Mouse (Mus musculus): ENCODE results near the gene Coq6. TPM values are rescaled to one million over a fixed set of nuclear protein-coding genes. Genes with fewer than 3 reads are reported as not detected.

The Coq6 gene
- polyA plus RNA-seq, 1 experiment = 31.8 TPM

- 94% methylated on average over 4 of the region's 4 CpGs for WGBS
- TF ChIP-seq CTCF (IDR thresholded peaks at IDR 0.05; ENCODE audit: insufficient read depth, low read length) = no peak
- no peak for TF ChIP-seq POLR2A (IDR thresholded peaks at IDR 0.05; ENCODE audit: borderline replicate concordance, extremely low read depth, low read depth, low read length)
- Histone ChIP-seq H3K4me3 (replicated peaks; ENCODE audit: extremely low read depth, low read depth, low read length) (no peak overlapping the region), H3K4me1 (ENCODE audit: control insufficient read depth, insufficient read depth, low read length) (peaks cover 5% of the 10 kb centered on the region; the same call in 1 of the 2 replicates)
- DNase-seq = no peak
Observed at GRCm38 (mm10) chr12:84392681-84393080, 31.2 kb downstream of the Coq6 start.

- TF ChIP-seq CTCF (IDR thresholded peaks at IDR 0.05; ENCODE audit: insufficient read depth, low read length) (no peak), POLR2A (IDR thresholded peaks at IDR 0.05; ENCODE audit: borderline replicate concordance, extremely low read depth, low read depth, low read length) (no peak)
- H3K4me1 ChIP-seq (ENCODE audit: control insufficient read depth, insufficient read depth, low read length) = no peaks in the 10 kb centered on the region
- no peak for DNase-seq
- H3K4me3 ChIP-seq (replicated peaks; ENCODE audit: extremely low read depth, low read depth, low read length) = no peak overlapping the region
- 83% methylated on average over 5 of the region's 5 CpGs for WGBS
Observed at GRCm38 (mm10) chr12:84393847-84394246, 32.4 kb downstream of the Coq6 start.

- DNase-seq = no peak
- TF ChIP-seq CTCF (IDR thresholded peaks at IDR 0.05; ENCODE audit: insufficient read depth, low read length) (no peak), POLR2A (IDR thresholded peaks at IDR 0.05; ENCODE audit: borderline replicate concordance, extremely low read depth, low read depth, low read length) (no peak)
- WGBS = 85% methylated on average over 14 of the region's 14 CpGs
- no peak overlapping the region for H3K4me3 ChIP-seq (replicated peaks; ENCODE audit: extremely low read depth, low read depth, low read length)
- H3K4me1 ChIP-seq (ENCODE audit: control insufficient read depth, insufficient read depth, low read length) = no peaks in the 10 kb centered on the region
Observed at GRCm38 (mm10) chr12:84396947-84397679, 35.7 kb downstream of the Coq6 start.

- H3K4me3 ChIP-seq (replicated peaks; ENCODE audit: extremely low read depth, low read depth, low read length) = no peak overlapping the region
- H3K4me1 ChIP-seq (ENCODE audit: control insufficient read depth, insufficient read depth, low read length) = no peaks in the 10 kb centered on the region
- no peak for DNase-seq
- TF ChIP-seq CTCF (IDR thresholded peaks at IDR 0.05; ENCODE audit: insufficient read depth, low read length) = no peak
- TF ChIP-seq POLR2A (IDR thresholded peaks at IDR 0.05; ENCODE audit: borderline replicate concordance, extremely low read depth, low read depth, low read length) = no peak
Observed at GRCm38 (mm10) chr12:84397685-84398084, 36.2 kb downstream of the Coq6 start.

- TF ChIP-seq POLR2A (IDR thresholded peaks at IDR 0.05; ENCODE audit: borderline replicate concordance, extremely low read depth, low read depth, low read length) = no peak
- no peak for TF ChIP-seq CTCF (IDR thresholded peaks at IDR 0.05; ENCODE audit: insufficient read depth, low read length)
- no peak for DNase-seq
- Histone ChIP-seq H3K4me3 (replicated peaks; ENCODE audit: extremely low read depth, low read depth, low read length) (no peak overlapping the region), H3K4me1 (ENCODE audit: control insufficient read depth, insufficient read depth, low read length) (no peaks in the 10 kb centered on the region)
- 78% methylated on average over 5 of the region's 5 CpGs for WGBS
Observed at GRCm38 (mm10) chr12:84398629-84399028, 37.2 kb downstream of the Coq6 start.

- no peak for TF ChIP-seq CTCF (IDR thresholded peaks at IDR 0.05; ENCODE audit: insufficient read depth, low read length)
- TF ChIP-seq POLR2A (IDR thresholded peaks at IDR 0.05; ENCODE audit: borderline replicate concordance, extremely low read depth, low read depth, low read length) = no peak
- no peak for DNase-seq
- H3K4me3 ChIP-seq (replicated peaks; ENCODE audit: extremely low read depth, low read depth, low read length) = no peak overlapping the region
- 74% methylated on average over 9 of the region's 9 CpGs for WGBS
- no peaks in the 10 kb centered on the region for H3K4me1 ChIP-seq (ENCODE audit: control insufficient read depth, insufficient read depth, low read length)
Observed at GRCm38 (mm10) chr12:84399135-84399534, 37.7 kb downstream of the Coq6 start.

- no peak for TF ChIP-seq CTCF (IDR thresholded peaks at IDR 0.05; ENCODE audit: insufficient read depth, low read length)
- TF ChIP-seq POLR2A (IDR thresholded peaks at IDR 0.05; ENCODE audit: borderline replicate concordance, extremely low read depth, low read depth, low read length) = no peak
- Histone ChIP-seq H3K4me3 (replicated peaks; ENCODE audit: extremely low read depth, low read depth, low read length) (no peak overlapping the region), H3K4me1 (ENCODE audit: control insufficient read depth, insufficient read depth, low read length) (no peaks in the 10 kb centered on the region)
- 67% methylated on average over 9 of the region's 9 CpGs for WGBS
- DNase-seq = no peak
Observed at GRCm38 (mm10) chr12:84399663-84400062, 38.2 kb downstream of the Coq6 start.

GRCm38 (mm10) chr12:84400068-84400467 is 38.6 kb downstream of the Coq6 start:
- Histone ChIP-seq H3K4me1 (ENCODE audit: control insufficient read depth, insufficient read depth, low read length) (no peaks in the 10 kb centered on the region), H3K4me3 (replicated peaks; ENCODE audit: extremely low read depth, low read depth, low read length) (no peak overlapping the region)
- TF ChIP-seq CTCF (IDR thresholded peaks at IDR 0.05; ENCODE audit: insufficient read depth, low read length) = no peak
- TF ChIP-seq POLR2A (IDR thresholded peaks at IDR 0.05; ENCODE audit: borderline replicate concordance, extremely low read depth, low read depth, low read length) = no peak
- WGBS = 81% methylated on average over 3 of the region's 3 CpGs
- no peak for DNase-seq

GRCm38 (mm10) chr12:84400653-84401052 is 39.2 kb downstream of the Coq6 start:
- H3K4me1 ChIP-seq (ENCODE audit: control insufficient read depth, insufficient read depth, low read length) = no peaks in the 10 kb centered on the region
- no peak for TF ChIP-seq POLR2A (IDR thresholded peaks at IDR 0.05; ENCODE audit: borderline replicate concordance, extremely low read depth, low read depth, low read length)
- TF ChIP-seq CTCF (IDR thresholded peaks at IDR 0.05; ENCODE audit: insufficient read depth, low read length) = no peak
- DNase-seq = no peak
- 48% methylated on average over 3 of the region's 3 CpGs for WGBS
- no peak overlapping the region for H3K4me3 ChIP-seq (replicated peaks; ENCODE audit: extremely low read depth, low read depth, low read length)

- Histone ChIP-seq H3K4me1 (ENCODE audit: control insufficient read depth, insufficient read depth, low read length) (peaks cover 2% of the 10 kb centered on the region), H3K4me3 (replicated peaks; ENCODE audit: extremely low read depth, low read depth, low read length) (no peak overlapping the region)
- WGBS = 73% methylated on average over 9 of the region's 9 CpGs
- no peak for DNase-seq
- TF ChIP-seq CTCF (IDR thresholded peaks at IDR 0.05; ENCODE audit: insufficient read depth, low read length) (no peak), POLR2A (IDR thresholded peaks at IDR 0.05; ENCODE audit: borderline replicate concordance, extremely low read depth, low read depth, low read length) (no peak)
Observed at GRCm38 (mm10) chr12:84402923-84403322, 41.5 kb downstream of the Coq6 start.

Data from lung, adult 2 months (tissue).